Mouse (Mus musculus) heart, postnatal 14 days (tissue): ENCODE measurements around the gene Edem3. TPM values are rescaled to one million over a fixed set of nuclear protein-coding genes. Genes with fewer than 3 reads are reported as not detected.
"Not testable (repeated sequence)": the region's sequence is repeated elsewhere in the genome, so short reads cannot be mapped to it uniquely, and the experiment has no call there.

Experiments
- DNase-seq, 2 experiments: peaks; one replicate each; pipeline ENCODE4 v3.0.0; 2021 to 2022
- intact Hi-C: fragments of 180-260 bp; cut with DNase I; formaldehyde crosslinking; loops from one replicate; pipeline ENCODE4 v1.15.1; 2025
- total RNA-seq, 2 experiments: library from RNA; stranded (reverse); gene quantifications; 2 replicates each; pipeline ENCODE4 v1.2.3; 2021

Gene Edem3
- total RNA-seq, 2 experiments from 2014 or later, result 23.4 to 24.9 TPM

DNA sequence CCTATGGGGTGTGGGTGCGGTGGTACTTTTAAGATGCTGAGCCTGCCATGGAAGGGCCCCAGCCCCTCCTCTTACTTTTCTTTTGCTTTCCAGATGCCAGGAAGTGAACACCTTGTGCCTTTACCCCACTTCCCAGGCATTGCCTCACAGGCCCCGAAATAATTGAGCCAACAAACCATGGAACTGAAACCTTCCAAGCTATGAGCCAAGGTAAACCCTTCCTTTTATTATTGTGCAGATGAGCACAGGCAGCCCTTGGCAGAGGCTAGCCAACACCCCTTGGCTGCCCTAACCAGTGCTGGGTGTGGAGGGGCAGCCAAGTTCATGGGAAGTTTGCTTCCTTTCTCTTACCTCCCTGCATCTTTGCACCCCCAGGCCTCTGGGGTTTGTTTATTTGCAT, 18.0 kb upstream of the Edem3 start:
- intact Hi-C loops, result no loop called here
- DNase-seq, result no peak

DNA sequence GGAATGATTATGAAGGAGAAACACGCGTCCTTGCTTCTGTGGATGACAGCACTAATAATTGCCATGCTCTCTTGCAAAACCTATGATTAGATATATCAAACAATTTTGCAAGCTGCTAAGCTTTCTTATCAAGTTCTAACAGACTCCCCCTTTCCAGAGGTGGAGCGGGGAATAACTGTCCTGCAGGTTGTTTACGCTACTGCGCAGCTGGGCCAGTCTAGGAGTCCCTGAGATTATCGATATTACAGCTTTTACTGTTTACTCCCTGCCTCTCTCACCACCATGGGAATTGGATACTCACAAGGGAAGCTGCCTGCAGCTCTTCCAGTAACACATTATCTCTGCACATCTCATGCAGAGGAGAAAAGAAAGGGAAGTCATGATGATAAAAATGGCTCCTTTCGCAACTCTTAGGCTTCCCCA, 14.0 kb upstream of the Edem3 start:
- intact Hi-C loops, result no loop called here
- no peak for DNase-seq

DNA sequence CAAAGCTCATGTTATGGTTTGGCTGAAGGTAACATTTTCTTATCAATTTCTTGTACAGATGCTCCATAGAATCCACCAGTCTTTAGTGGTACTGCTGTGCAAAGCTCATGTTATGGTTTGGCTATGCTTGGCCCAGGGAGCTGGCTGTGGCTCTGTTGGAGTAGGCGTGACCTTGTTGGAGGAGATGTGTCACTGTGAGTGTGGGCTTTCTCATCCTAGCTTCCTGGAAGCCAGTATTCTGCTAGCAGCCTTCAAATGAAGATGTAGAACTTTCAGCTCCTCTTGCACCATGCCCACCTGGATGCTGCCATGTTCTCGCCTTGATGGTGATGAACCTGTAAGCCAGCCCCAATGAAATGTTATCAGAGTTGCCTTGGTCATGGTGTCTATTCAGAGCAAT, 5.3 kb upstream of the Edem3 start:
- intact Hi-C loops, DNase-seq: not testable (repeated sequence)

DNA sequence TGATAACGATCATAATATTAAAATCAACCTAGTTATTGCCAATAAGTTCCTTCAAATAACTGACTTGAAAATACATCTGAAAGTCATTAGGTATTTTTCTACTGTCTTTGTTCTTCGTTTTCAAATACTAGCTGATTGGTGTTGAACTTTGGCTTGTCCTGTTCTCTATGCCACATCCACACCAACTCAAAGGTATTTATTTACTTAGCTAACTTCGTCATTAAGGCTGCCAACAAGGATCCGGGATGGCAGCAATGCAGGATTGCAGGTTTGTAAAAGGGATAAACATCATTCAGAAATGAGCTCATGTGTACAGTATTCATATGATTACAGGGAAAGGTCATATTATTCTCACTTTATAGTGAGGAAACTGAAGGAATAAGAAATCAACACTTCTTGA, 2.2 kb upstream of the Edem3 start:
- DNase-seq, result no peak
- intact Hi-C loops, result no loop called here

DNA sequence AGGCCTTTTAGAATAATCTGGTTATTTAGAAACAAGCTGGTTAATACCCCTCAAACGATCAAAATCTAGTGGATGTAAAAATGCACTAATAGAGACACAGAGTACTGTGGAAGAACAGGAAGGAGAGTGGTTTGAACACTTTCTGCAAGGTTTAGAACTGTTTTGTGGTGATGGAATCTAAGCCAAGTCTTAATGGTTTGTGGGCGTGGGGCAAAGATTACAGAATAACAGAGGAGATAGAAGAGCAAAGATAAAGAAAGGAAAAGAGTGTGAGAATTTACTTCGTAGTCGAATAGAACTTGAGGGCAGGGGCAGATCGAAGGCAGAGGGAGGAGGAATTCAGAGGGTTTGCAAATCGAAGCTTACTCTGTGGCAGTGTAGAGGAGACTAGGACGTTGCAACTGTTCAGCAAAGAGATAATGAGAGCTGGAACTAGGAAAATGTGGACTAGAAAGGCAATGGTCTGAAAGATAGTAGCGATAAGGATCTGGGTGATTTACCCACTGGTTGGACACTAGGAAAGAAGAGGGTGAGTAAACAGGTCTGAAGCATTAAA, 1.7 kb upstream of the Edem3 start:
- no peak for DNase-seq
- intact Hi-C loops, result no loop called here

DNA sequence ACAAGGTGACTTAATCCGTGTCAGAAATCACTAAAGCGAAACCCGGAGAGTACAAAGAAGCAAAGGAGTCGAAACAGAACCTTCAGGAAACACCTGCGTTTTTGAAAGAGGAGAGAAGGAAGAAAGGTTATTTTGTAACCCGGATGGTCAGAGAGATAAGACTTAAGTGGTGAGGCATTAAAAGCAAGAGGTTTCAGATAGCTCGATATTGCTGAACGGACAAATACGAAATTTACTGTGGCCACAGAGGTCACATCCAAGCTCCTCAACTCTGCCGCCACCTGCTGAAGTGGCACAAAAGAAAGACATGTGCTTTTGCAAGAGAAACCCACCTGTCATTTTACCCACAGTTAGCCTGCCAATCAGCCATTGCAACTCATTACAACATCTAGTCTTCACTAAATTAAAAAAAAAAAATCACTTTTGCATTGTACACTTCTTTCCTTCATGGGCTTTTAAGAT, 1.1 kb upstream of the Edem3 start:
- intact Hi-C loops, result no loop called here
- no peak for DNase-seq

DNA sequence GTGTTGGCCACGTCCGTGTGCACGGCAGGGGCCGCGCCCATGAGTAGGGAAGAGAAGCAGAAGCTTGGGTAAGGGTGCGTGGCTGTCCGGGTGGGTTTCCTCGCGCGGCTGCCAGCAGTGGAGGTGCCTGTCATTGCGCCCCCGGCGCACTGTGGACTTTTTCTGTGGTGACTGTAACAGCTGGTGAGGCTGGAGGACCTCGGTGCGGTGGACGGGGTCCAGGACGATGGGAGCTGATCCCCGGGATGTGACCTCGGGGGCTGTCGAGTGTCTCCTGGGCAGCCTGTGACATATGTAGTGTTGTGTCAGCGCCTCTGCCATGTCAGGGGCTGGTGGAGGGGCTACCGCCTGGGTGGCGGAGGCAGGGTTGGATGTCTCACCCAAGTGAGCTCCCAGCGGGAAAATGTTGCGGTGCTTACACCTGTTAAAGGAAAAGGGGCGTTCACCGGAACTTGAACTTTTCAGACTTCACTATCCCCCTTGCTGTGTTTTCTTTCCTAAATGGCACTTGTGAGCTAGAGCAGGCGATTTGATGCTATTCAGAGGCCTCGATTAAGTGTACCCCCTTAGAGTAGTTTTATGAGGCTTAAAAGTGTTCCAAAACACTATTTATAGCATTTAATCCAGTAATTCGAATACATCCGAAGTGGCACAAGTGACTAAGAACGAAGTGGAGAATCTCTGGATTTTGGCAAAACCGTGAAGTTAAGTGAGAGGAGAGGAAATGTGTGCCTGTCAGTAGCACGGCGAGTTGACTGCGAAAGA, 671 bp downstream of the Edem3 start:
- DNase-seq, result no peak
- intact Hi-C loops, result no loop called here

DNA sequence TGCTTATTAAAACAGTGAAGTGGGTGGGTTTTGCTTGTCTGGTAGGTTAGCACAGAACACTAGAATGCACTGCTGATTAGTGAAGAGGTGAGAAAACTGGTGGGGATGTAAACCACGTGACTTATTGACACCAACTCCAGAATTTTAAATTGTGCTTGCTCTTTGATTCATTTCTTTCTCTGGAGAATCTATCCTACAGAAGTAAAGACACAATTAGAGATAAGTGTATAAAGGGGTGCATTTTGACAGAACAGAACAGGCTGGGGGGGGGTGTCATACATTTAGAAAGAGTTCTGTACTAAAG, 1.2 kb downstream of the Edem3 start:
- intact Hi-C loops, result no loop called here
- DNase-seq, result no peak

DNA sequence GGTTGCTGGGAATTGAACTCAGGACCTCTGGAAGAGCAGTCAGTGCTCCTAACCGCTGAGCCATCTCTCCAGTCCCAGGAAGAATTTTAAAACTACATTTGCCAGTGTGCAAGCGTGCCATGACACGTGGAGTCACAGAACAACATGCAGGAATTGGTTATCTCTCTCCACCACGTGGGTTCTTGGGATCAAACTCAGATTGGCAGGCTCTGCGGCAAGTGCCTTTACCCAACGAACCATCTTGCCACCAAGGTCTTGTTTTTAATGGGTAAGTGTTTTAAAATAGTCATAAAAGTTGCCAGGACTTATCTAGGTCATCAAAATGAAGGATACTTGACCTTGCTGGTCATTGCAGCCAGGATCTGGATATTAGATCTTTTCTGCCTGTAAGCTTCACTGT, 3.1 kb downstream of the Edem3 start:
- intact Hi-C loops, result no loop called here

DNA sequence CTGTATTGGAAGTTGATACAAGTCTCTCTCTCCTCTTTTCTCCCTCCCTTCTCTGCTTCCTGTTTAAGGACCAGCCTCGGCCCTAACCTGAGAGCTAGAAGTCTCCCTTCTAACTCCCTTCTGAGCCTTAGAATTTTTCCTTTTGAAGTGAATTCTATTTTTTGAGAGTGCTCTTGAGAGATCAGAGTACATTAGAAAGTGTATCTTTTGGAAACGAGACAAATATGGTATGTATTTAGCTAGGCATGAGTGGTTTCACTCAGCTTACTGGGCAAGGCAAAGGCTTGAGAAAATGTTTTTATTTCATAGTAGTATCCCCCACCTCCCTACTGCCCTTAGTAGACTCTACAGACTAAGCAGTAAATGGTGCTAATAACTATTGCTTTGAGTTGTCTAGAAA, 3.8 kb downstream of the Edem3 start:
- no peak for DNase-seq
- intact Hi-C loops, result no loop called here

More for the DNA sequence above, 3.1 kb downstream of the Edem3 start:
- no peak for DNase-seq

DNA sequence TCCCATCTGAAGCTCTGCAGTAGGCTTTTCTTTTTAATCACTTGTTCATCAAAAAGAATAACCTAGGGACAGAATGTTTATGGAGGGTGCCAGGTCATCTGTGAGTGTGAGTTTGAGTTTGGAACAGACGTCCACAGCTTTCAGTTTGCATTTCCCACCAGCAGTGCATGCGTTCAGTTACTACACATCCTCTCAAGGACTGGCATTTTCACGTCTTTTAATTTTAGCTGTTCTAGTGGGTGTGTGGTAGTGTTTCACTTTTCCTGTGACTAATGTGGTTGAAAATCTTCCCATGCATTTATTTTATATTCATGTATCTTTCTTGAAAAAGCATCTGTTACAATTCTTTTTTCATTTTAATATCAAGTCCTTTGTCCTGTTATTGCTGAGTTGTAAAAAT, 9.1 kb downstream of the Edem3 start:
- intact Hi-C loops, result no loop called here
- no peak for DNase-seq

DNA sequence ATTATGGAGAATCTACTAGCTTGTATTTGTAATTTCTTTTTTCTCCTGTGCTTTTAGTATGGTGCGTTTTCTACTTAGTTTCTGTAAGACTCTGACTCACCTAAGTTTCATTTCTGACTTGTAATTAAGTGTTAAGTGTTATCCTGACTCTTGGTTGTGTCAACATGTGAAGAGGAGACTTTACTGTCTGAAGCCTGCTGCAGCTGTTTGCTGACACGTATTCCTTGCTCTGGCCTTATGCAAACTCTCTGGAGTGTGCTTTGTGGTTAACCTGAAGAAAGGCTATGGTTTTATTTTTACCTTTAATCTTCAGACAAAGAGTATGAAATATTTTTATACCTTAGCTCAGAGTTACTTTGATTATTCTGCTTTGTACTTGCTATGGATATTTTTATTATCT, 11.0 kb downstream of the Edem3 start:
- intact Hi-C loops, result no loop called here

DNA sequence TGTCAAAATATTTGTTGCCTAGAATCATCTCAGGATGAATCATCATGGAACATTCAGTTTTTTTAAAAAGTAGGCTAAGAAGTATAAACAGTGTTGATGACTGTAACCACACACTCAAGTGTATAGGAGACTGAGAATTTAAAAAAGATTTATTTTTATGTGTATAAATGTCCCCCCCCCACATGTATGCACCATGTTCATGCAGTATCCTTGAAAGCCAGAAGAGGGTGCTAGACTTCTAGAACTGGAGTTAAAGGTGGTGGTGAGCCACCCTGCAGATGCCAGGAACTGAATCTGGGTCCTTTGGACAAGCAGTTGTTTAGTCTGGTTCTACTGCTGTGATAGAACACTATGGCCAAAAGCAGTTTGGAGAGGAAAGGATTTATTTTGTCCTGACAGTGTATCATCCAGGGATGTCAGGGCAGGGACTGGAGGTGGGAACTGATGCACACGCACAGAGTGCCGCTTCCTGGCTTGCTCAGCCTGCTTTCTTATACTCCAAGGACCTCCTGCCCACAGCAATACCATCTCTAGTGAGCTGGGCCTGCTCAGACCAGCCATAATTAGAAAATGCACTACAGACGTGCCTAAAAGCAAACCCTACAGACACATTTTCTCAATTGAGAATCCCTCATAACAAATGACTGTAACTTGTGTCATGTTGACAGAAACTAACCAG, 11.9 kb downstream of the Edem3 start:
- intact Hi-C loops, result no loop called here
- DNase-seq, result no peak

More for the DNA sequence above, 11.0 kb downstream of the Edem3 start:
- no peak for DNase-seq

DNA sequence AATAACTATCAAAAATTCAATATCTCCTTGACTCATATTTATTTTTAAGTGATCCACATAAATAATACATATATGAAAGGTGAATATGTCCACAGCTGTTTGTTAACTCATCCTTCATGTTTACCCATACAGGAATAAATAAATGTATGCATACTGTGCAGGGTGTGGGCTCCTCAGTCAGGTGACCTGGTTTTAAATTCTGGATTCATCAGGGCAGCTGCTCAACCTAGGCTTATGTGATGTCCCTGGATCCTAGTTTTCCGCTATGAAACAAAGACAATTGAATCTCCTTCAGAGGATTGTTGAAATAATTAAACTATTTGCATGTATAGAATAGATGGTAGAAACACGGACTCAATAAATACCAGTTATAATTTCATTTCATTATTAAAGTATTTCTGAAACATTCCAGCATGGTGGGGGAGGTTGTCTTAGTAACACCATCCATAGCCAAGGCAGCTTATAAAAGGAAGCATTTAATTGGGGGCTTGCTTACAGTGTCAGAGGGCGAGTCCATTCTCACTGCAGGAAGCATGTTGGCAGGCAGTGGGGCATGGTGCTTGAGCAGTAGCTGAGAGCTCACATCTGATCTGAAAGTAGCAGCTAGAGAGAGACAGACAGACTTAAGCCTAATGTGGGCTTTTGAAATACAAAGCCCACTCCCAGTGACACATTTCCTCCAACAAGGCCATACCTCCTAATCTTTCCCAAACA, 14.2 kb downstream of the Edem3 start:
- DNase-seq, result no peak
- intact Hi-C loops, result no loop called here

DNA sequence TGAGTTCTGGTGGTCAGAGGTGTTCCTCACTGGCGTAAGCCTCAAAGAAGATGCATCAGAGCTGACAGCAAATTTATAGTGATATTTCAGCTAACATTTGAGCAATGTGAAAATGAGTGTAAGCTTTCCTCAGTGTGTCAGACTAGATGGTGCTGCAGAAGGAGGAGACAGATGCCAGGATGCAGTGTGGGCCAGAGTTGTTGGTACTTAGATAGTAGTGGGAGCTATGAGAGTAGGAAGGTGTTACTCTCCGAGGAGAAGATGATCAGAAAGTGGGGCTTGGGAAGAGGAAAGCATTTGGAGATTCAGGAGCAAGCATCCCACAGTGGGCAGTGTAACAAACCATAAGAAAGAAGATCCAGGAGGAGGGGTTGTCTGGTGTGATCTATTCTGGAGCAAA, 22.4 kb downstream of the Edem3 start:
- DNase-seq, result no peak
- intact Hi-C loops, result no loop called here

DNA sequence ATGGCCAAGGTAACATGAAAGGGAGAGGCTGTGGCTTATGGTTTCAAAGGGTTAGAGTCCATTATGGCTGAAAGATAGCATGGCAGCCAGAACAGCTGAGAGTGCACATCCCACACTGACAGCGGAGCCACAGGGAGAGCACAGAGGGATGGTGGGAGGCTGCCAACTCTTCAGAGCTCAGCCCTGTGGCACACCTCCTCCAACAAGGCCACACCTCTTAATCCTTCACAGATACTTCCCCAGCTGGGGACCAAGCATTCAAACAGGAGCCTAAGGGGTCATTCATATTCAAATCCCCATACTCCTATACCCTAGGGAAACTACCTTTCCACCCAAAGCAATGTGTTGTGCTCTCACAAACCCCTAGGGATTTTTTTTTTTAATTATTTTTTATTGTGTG, 23.4 kb downstream of the Edem3 start:
- no peak for DNase-seq
- intact Hi-C loops, result no loop called here

DNA sequence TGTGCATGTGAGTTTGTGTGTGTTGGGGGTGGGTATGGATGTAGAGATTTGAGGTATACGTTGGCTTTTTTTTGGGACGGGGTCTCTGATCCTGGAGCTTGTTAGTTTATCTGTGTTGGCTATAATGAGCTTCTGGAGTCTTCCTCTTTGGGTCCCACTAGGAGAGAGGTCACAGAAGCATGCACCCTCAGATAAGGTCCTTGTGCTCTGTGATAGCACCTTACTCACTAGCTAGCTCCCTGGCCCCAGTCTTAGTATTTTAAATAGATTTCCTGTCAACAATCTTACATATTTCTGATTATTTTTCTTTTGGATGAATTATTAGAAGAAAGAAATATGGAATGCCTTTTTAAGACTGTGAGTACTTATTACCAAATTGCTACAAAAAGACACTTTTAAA, 24.1 kb downstream of the Edem3 start:
- no peak for DNase-seq
- intact Hi-C loops, result no loop called here

DNA sequence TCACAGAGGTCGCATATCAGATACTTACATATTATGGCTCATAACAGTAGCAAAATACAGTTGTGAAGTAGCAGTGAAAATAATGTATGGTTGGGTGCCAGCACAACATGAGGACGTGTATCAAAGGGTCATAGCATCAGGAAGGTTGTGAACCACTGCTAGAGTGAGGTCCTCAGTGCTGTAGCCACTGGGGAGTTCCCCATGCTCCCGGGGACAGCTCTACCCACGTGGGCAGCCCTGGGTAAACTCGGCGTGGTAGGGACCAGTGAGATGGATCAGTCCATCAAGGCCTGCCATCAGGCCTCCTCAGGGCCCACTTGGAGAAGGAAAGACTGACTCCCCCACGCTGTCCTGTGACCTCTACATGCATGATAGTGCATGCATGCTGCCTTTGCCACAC, 26.3 kb downstream of the Edem3 start:
- DNase-seq, result no peak
- intact Hi-C loops, result no loop called here

DNA sequence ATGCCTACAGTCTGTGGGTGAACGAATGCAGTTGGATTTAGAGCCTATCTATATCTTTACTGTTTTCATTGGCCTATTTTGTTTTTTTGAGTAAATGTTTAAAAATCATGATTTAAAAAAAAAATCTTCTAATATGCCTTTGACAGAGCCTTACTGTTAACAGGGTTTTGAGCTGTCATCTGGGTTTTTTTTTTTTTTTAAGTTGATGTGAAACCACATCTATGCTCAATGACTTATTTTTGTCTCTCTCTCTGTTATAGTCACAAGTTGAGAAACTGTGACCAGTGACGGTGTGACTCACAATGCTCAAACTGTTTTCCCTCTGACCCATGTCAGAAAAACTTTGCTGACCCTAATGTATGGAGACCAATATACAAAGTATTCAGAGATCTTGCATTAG, 28.2 kb downstream of the Edem3 start:
- no peak for DNase-seq
- intact Hi-C loops, result no loop called here

DNA sequence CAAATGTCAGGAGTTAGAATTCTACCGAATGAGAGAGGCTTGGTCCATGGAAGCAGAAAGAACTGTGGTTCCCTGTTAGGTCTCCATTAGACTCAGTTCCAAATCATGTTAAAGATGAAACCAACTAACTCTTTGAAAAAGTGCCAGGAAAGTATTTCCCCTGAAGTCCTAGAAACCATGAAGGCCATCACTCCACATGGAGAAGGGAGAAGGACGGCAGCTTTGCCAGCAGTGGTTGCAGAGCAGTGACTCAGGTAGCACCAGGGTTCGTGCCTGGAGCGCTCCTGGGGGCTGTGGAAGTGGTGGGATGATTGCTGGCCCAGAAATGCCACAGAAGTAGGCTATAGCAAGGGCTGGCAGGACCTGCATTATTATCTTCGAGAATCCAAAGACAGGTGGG, 31.2 kb downstream of the Edem3 start:
- intact Hi-C loops, result no loop called here
- no peak for DNase-seq

DNA sequence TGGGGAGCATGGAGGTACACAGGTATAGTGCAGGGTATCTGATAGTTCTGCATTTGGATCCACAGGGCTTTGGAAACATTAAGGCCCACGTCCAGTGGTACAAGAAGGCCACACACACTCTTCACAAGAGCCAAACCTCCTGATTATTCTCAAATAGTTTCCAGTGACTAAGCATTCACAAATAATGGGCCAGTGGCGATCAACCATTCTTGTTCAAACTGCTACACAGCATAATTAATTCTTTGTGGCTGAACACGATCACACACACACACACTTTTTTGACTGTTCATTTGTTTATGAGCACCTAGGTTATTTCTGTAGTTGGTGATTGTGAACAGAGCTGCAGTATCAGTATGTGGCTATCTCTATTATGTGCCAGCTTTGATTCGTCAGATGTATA, 34.0 kb downstream of the Edem3 start:
- no peak for DNase-seq
- intact Hi-C loops, result no loop called here

DNA sequence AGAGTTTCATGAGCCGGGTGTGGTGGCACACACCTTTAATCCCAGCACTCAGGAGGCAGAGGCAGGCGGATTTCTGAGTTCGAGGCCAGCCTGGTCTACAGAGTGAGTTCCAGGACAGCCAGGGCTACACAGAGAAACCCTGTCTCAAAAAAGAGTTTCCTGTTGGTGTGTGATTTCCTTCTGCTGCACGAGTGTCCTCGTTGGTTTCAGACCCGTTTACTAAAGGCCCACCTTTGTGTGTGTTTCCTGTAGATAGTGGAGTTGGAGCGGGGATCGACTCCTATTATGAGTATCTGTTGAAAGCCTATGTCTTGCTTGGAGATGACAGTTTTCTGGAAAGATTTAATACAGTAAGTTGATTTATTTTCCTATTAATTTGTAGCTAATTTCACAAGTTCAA, 36.9 kb downstream of the Edem3 start:
- intact Hi-C loops, result not testable (repeated sequence)

More for the DNA sequence above, 36.9 kb downstream of the Edem3 start:
- DNase-seq, result not testable (repeated sequence)
